Mouse (Mus musculus): ENCODE results near the gene Uqcc2.

DNA sequence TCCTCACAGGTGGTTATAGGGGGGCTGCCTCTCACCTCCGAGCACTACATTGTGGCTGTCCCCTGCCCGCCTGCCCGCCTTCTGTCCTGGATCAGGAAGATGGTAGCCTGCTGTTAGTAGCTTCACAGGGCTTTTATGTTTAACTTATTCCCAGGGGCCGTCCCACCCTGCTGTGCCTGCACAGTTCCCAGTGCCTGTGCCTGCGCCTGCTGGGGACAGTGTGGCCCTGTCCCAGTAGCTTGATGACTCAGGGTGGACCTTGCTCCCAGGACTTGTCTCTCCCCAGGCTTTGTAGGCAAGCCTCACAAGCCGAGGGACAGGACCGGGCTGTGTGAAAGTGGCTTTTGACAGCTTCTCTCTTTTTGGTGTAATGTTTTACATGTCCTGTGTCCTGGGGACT lies 11.9 kb downstream of the Uqcc2 start:
- TF ChIP-seq CTCF (IDR thresholded peaks at IDR 0.05; ENCODE audit: control insufficient read depth, insufficient read depth, insufficient read length) (no peak), MAX (IDR thresholded peaks at IDR 0.05) (no peak), USF1 (IDR thresholded peaks at IDR 0.05; ENCODE audit: low read depth) (no peak), MYOD1 (IDR thresholded peaks at IDR 0.05; ENCODE audit: control insufficient read depth, insufficient read length, low read depth) (no peak), FOSL1 (IDR thresholded peaks at IDR 0.05; ENCODE audit: insufficient read depth, low read length, poor library complexity, severe bottlenecking) (no peak), MYOG (IDR thresholded peaks at IDR 0.05; ENCODE audit: control insufficient read depth, extremely low read depth, insufficient read length) (no peak), CEBPB (IDR thresholded peaks at IDR 0.05; ENCODE audit: low read depth) (no peak)

Measured in C2C12 (cell line).